Mouse (Mus musculus): ENCODE measurements around the gene Majin. TPM values are rescaled to one million over a fixed set of nuclear protein-coding genes. Genes with fewer than 3 reads are reported as not detected.
A peak's percentile ranks its signal among the peaks of the same experiment; 100 is the strongest.

Gene Majin
- polyA plus RNA-seq, 1 experiment from 2014 or later: not detected

DNA sequence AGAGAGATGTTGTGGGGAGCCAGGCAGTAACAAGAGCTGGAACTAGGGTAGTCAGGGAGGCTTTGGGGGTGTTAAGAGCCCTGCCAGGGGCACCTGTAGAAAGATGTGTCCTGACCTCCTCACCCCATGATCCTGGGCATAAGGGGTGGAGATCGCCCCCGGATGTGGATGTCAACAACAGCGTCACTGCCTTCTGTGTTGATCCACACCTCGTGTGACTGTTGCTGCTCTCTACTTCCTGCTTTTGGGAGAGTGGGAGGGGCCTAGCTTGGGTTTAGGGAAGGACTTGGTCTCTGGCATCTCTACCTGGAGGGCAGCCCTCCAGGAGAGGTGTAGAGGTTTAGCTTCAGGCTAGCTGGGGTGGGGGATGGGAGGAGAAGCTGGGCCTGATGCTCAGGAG, 58.1 kb downstream of the Majin start:
- peaks cover 14% of the 10 kb centered on the region for H3K36me3 ChIP-seq (ENCODE audit: control insufficient read depth, insufficient read depth, low read length)
- no peaks in the 10 kb centered on the region for H3K27me3 ChIP-seq (replicated peaks; ENCODE audit: control insufficient read depth, insufficient read depth, low read length)
- peak; percentile 13 for DNase-seq (ENCODE audit: low spot score)
- no peaks in the 10 kb centered on the region for H3K9me3 ChIP-seq (replicated peaks; ENCODE audit: control insufficient read depth, low read length)
- no peak overlapping the region for H3K27ac ChIP-seq (ENCODE audit: low read depth, low read length)
- 1% methylated on average over 4 of the region's 4 CpGs for WGBS
- H3K9ac ChIP-seq (ENCODE audit: low read length): peak overlapping the region; percentile 89
- H3K4me1 ChIP-seq (ENCODE audit: control insufficient read depth, insufficient read depth, low read length): peaks cover 7% of the 10 kb centered on the region
- peak overlapping the region; percentile 88 for H3K4me2 ChIP-seq (ENCODE audit: low read length)
- no peak for ATAC-seq
- H3K4me3 ChIP-seq (ENCODE audit: low read depth, low read length): peak overlapping the region; percentile 87

DNA sequence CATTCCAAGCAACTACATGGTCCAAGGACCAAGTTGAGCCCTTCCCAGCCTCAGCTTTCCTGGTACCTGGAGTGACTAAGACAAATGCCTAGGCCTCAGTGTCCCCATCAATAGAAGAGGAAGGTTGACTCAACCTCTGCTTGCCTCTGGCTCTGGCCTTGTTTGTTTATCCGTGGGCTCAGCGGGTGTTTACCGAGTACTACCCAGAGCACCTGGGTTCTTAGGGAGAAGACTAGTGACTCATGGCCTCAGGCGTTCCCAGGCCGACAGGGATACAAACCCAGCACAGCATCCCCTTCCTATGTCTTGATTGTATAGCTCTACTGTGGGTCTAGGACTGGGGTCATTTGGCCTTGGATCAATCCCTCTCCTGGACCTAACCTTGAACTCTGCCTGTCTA, 59.0 kb downstream of the Majin start:
- Histone ChIP-seq H3K27me3 (replicated peaks; ENCODE audit: control insufficient read depth, insufficient read depth, low read length) (no peaks in the 10 kb centered on the region), H3K4me1 (ENCODE audit: control insufficient read depth, insufficient read depth, low read length) (peaks cover 7% of the 10 kb centered on the region), H3K9me3 (replicated peaks; ENCODE audit: control insufficient read depth, low read length) (no peaks in the 10 kb centered on the region), H3K4me2 (ENCODE audit: low read length) (peak overlapping the region; percentile 88; the same call in 1 of the 2 replicates), H3K4me3 (ENCODE audit: low read depth, low read length) (no peak overlapping the region), H3K27ac (ENCODE audit: low read depth, low read length) (no peak overlapping the region), H3K9ac (ENCODE audit: low read length) (0 out of 2 replicates have a peak overlapping the region, but pooled peaks have one; percentile 21), H3K36me3 (ENCODE audit: control insufficient read depth, insufficient read depth, low read length) (peaks cover 23% of the 10 kb centered on the region)
- no peak for ATAC-seq
- DNase-seq (ENCODE audit: low spot score): no peak
- WGBS: 81% methylated on average over 5 of the region's 5 CpGs

DNA sequence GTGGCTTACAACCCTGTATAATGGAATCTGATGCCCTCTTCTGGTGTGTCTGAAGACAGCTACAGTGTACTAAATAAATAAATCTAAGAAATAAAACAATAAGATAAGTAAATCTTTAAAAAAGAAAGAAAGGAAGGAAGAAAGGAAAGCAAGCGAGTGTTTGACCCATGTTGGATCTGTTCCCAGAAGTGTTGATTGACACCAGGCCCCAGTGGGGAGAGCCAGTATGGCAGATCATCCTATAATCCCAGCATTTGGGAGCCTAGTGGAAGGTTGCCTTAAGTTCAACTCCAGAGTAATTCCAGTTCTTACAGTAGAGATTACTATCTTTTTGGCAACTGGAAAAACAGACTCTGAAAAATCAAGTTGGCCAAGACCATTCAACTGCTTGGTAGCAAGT, 61.6 kb downstream of the Majin start:
- Histone ChIP-seq H3K27ac (ENCODE audit: low read depth, low read length) (no peak overlapping the region), H3K4me3 (ENCODE audit: low read depth, low read length) (no peak overlapping the region), H3K27me3 (replicated peaks; ENCODE audit: control insufficient read depth, insufficient read depth, low read length) (no peaks in the 10 kb centered on the region), H3K36me3 (ENCODE audit: control insufficient read depth, insufficient read depth, low read length) (peaks cover 37% of the 10 kb centered on the region), H3K4me2 (ENCODE audit: low read length) (no peak overlapping the region), H3K9ac (ENCODE audit: low read length) (no peak overlapping the region), H3K9me3 (replicated peaks; ENCODE audit: control insufficient read depth, low read length) (no peaks in the 10 kb centered on the region), H3K4me1 (ENCODE audit: control insufficient read depth, insufficient read depth, low read length) (peaks cover 7% of the 10 kb centered on the region)
- WGBS: 65% methylated on average over 1 of the region's 1 CpGs
- DNase-seq (ENCODE audit: low spot score) (no peak), ATAC-seq (no peak)

DNA sequence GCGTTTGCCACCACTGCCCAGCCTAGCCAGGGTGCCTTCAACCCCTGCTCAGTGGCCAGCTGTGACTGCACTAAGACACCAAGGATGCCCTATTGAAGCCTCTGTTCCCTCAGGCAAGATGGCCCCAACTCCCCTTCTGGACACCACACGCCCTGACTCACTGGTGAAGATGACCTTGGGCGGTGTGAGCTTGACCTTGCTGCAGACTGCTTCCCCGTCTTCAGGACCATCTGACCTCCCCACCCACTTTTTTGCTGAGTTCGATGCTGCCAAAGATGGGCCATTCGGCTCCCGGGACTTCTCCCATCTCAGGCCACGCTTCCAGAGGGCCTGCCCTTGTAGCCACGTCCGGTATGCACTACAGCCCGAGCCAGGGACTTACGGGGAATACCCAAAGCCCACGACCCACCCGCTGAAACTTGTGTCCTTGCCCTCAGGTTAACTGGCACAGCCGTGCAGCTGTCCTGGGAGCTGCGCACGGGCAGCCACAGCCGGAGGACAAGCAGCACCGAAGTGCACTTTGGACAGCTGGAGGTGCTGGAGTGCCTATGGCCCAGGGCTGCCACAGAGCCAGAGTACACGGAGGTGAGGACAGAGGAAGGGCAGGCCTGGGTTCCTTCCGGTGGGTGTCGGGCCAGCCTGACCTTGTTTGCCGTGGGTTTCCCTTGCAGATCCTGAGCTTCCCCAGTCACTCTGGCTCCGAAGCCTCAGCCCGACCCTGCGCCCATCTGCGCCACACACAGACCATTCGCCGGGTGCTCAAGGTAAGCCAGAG, 63.5 kb downstream of the Majin start:
- H3K9me3 ChIP-seq (replicated peaks; ENCODE audit: control insufficient read depth, low read length): no peaks in the 10 kb centered on the region
- H3K4me1 ChIP-seq (ENCODE audit: control insufficient read depth, insufficient read depth, low read length): peaks cover under 1% of the 10 kb centered on the region
- no peak overlapping the region for H3K9ac ChIP-seq (ENCODE audit: low read length)
- H3K27me3 ChIP-seq (replicated peaks; ENCODE audit: control insufficient read depth, insufficient read depth, low read length): no peaks in the 10 kb centered on the region
- 94% methylated on average over 29 of the region's 29 CpGs for WGBS
- no peak overlapping the region for H3K4me2 ChIP-seq (ENCODE audit: low read length)
- ATAC-seq: no peak
- H3K36me3 ChIP-seq (ENCODE audit: control insufficient read depth, insufficient read depth, low read length): peaks cover 56% of the 10 kb centered on the region
- H3K27ac ChIP-seq (ENCODE audit: low read depth, low read length): no peak overlapping the region
- H3K4me3 ChIP-seq (ENCODE audit: low read depth, low read length): no peak overlapping the region
- DNase-seq (ENCODE audit: low spot score): no peak

DNA sequence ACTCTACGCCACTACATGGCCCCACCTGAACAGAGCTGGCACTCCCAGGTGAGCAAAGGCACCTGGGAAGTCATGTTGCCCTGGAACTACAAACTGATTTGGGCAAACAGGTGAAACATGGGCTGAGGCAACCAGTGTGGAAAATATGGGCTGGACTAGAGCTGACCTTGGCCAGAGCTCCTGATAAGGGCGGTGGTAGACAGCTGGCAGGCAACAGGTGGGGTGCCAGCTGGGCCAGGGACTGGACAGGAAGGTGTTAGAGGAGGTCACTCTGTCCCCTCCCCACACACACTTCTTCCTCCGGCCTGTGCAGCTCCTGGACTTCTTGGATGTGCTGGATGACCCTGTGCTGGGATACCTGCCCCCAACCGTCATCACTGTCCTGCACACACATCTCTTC, 68.8 kb downstream of the Majin start:
- no peaks in the 10 kb centered on the region for H3K27me3 ChIP-seq (replicated peaks; ENCODE audit: control insufficient read depth, insufficient read depth, low read length)
- ATAC-seq (no peak), DNase-seq (ENCODE audit: low spot score) (no peak)
- no peak overlapping the region for H3K27ac ChIP-seq (ENCODE audit: low read depth, low read length)
- 91% methylated on average over 4 of the region's 4 CpGs for WGBS
- H3K4me3 ChIP-seq (ENCODE audit: low read depth, low read length): no peak overlapping the region
- H3K9ac ChIP-seq (ENCODE audit: low read length): no peak overlapping the region
- no peaks in the 10 kb centered on the region for H3K4me1 ChIP-seq (ENCODE audit: control insufficient read depth, insufficient read depth, low read length)
- no peaks in the 10 kb centered on the region for H3K9me3 ChIP-seq (replicated peaks; ENCODE audit: control insufficient read depth, low read length)
- H3K36me3 ChIP-seq (ENCODE audit: control insufficient read depth, insufficient read depth, low read length): peaks cover 87% of the 10 kb centered on the region
- no peak overlapping the region for H3K4me2 ChIP-seq (ENCODE audit: low read length)

DNA sequence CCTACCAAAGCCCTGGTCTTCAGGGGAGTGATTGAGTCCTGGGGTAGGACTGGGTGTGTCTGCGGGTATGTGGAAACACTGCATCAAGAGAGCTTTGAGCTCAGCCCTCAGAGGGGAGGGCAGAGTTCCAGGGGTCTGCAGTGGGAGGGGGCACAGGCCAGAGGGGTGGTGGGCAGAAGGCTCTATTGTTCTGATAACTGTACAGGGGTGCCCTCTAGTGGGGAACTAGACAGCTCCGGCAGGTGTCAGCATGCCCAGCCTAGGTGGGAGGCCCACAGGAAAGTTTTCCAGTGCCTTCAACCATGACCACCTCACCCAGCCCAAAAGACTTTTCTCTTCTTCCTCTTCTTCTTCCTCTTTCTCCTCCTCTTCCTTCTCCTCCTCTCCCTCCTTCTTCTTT, 76.2 kb downstream of the Majin start:
- no peaks in the 10 kb centered on the region for H3K27me3 ChIP-seq (replicated peaks; ENCODE audit: control insufficient read depth, insufficient read depth, low read length)
- H3K4me2 ChIP-seq (ENCODE audit: low read length): no peak overlapping the region
- H3K27ac ChIP-seq (ENCODE audit: low read depth, low read length): no peak overlapping the region
- H3K4me1 ChIP-seq (ENCODE audit: control insufficient read depth, insufficient read depth, low read length): no peaks in the 10 kb centered on the region
- H3K36me3 ChIP-seq (ENCODE audit: control insufficient read depth, insufficient read depth, low read length): peaks cover 70% of the 10 kb centered on the region
- no peak overlapping the region for H3K9ac ChIP-seq (ENCODE audit: low read length)
- 69% methylated on average over 2 of the region's 2 CpGs for WGBS
- H3K4me3 ChIP-seq (ENCODE audit: low read depth, low read length): no peak overlapping the region
- no peaks in the 10 kb centered on the region for H3K9me3 ChIP-seq (replicated peaks; ENCODE audit: control insufficient read depth, low read length)
- DNase-seq (ENCODE audit: low spot score): peak; percentile 35
- no peak for ATAC-seq

DNA sequence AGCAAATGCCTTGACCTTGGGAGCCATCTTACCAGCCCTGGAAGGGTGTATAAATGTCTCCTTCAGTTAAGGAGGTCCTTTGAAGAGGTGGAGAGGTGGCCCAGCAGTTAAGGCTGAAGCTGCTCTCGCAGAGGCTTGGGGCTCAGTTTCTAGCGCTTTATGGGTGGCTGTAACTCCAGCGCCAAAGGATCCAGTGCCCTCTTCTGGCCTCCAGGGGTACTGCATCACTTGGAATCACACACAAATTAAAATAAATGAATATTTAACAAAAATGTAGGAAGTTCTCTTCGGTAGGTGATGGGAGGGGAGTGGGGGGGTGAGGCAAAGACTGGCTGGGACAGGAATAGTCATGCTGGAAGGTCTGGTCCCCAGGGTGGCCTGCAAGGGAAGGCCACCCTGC, 76.8 kb downstream of the Majin start:
- 76% methylated on average over 4 of the region's 4 CpGs for WGBS
- ATAC-seq: no peak

DNA sequence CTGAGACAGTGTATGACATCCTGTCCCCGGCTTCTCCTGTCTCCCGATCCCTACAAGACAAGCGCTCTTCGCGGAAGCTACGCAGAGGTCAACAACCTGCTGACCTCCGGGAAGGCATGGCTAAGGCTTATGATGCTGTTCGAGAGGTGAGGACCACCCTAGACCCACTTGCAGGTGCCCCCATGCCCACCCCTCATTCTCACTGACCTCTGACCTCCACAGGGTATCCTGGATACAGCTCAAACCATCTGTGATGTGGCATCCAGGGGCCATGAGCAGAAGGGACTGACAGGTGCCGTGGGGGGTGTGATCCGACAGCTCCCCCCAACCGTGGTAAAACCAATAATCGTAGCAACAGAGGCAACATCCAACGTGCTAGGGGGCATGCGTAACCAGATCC, 77.2 kb downstream of the Majin start:
- Histone ChIP-seq H3K4me3 (ENCODE audit: low read depth, low read length) (no peak overlapping the region), H3K9me3 (replicated peaks; ENCODE audit: control insufficient read depth, low read length) (no peaks in the 10 kb centered on the region), H3K4me2 (ENCODE audit: low read length) (no peak overlapping the region), H3K27me3 (replicated peaks; ENCODE audit: control insufficient read depth, insufficient read depth, low read length) (no peaks in the 10 kb centered on the region), H3K36me3 (ENCODE audit: control insufficient read depth, insufficient read depth, low read length) (peaks cover 60% of the 10 kb centered on the region), H3K4me1 (ENCODE audit: control insufficient read depth, insufficient read depth, low read length) (no peaks in the 10 kb centered on the region), H3K9ac (ENCODE audit: low read length) (no peak overlapping the region), H3K27ac (ENCODE audit: low read depth, low read length) (no peak overlapping the region)
- WGBS: 96% methylated on average over 14 of the region's 14 CpGs
- DNase-seq (ENCODE audit: low spot score) (no peak), ATAC-seq (no peak)

More for the DNA sequence above, 76.8 kb downstream of the Majin start:
- no peak overlapping the region for H3K4me2 ChIP-seq (ENCODE audit: low read length)
- H3K4me1 ChIP-seq (ENCODE audit: control insufficient read depth, insufficient read depth, low read length): no peaks in the 10 kb centered on the region
- no peak overlapping the region for H3K27ac ChIP-seq (ENCODE audit: low read depth, low read length)
- H3K27me3 ChIP-seq (replicated peaks; ENCODE audit: control insufficient read depth, insufficient read depth, low read length): no peaks in the 10 kb centered on the region
- H3K9me3 ChIP-seq (replicated peaks; ENCODE audit: control insufficient read depth, low read length): no peaks in the 10 kb centered on the region
- H3K4me3 ChIP-seq (ENCODE audit: low read depth, low read length): no peak overlapping the region
- peaks cover 65% of the 10 kb centered on the region for H3K36me3 ChIP-seq (ENCODE audit: control insufficient read depth, insufficient read depth, low read length)
- no peak overlapping the region for H3K9ac ChIP-seq (ENCODE audit: low read length)
- DNase-seq (ENCODE audit: low spot score): no peak

DNA sequence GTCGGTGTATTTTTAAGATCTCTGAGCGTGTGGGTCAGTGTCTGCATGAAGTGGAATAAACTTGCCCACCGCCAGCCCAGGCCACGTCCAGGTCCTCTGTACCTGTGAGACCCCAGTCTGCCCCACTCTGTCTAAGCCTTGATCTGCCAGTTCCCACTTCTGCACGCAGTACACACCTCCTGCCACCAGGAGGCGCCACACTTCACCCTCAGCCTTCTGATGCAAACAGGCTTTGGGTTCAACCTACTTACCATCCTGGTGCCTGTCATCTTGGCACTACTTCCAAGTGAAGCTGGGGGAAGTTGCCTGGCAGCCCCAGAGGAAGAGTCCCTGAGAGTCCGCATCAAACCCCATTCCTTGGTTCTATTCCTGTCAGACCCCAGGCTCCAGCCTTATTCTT, 78.0 kb downstream of the Majin start:
- Histone ChIP-seq H3K4me3 (ENCODE audit: low read depth, low read length) (no peak overlapping the region), H3K27me3 (replicated peaks; ENCODE audit: control insufficient read depth, insufficient read depth, low read length) (no peaks in the 10 kb centered on the region), H3K9ac (ENCODE audit: low read length) (no peak overlapping the region), H3K27ac (ENCODE audit: low read depth, low read length) (no peak overlapping the region), H3K4me2 (ENCODE audit: low read length) (no peak overlapping the region), H3K36me3 (ENCODE audit: control insufficient read depth, insufficient read depth, low read length) (peaks cover 52% of the 10 kb centered on the region), H3K9me3 (replicated peaks; ENCODE audit: control insufficient read depth, low read length) (no peaks in the 10 kb centered on the region), H3K4me1 (ENCODE audit: control insufficient read depth, insufficient read depth, low read length) (no peaks in the 10 kb centered on the region)
- WGBS: 49% methylated on average over 7 of the region's 7 CpGs
- DNase-seq (ENCODE audit: low spot score) (peak; percentile 56), ATAC-seq (no peak)
